Mouse (Mus musculus) intestine, embryonic 16.5 days (tissue): ENCODE results near the gene Cst13. TPM values are rescaled to one million over a fixed set of nuclear protein-coding genes. Genes with fewer than 3 reads are reported as not detected.
"Not testable (repeated sequence)": the region's sequence is repeated elsewhere in the genome, so short reads cannot be mapped to it uniquely, and the experiment has no call there.

ENCODE experiments used
- ATAC-seq: fragments of 200-750 bp; cut with Nextera tagmentation; 2 replicates; pipeline ENCODE4 v1.8.0; 2017; ENCODE audit warnings: moderate TSS enrichment, moderate library complexity
- H3K27ac ChIP-seq: fragments of 300-500 bp; sonication (generic); 2 replicates; pipeline ENCODE4 v1.5.1; 2014; ENCODE audit warnings: mild to moderate bottlenecking, low read length
- H3K27me3 ChIP-seq: fragments of 300-500 bp; sonication (generic); replicated peaks from 2 replicates; pipeline ENCODE4 v1.6.1; 2014; ENCODE audit warnings: low read length, control low read depth, mixed read lengths; ENCODE audit not compliant: control insufficient read depth, insufficient read depth
- H3K36me3 ChIP-seq: fragments of 300-500 bp; sonication (generic); 2 replicates; pipeline ENCODE4 v1.6.1; 2014; ENCODE audit warnings: low read length, control low read depth; ENCODE audit not compliant: control insufficient read depth, insufficient read depth
- H3K4me1 ChIP-seq: fragments of 300-500 bp; sonication (generic); 2 replicates; pipeline ENCODE4 v1.6.1; 2014; ENCODE audit warnings: low read length, control low read depth, mixed read lengths; ENCODE audit not compliant: control insufficient read depth, insufficient read depth
- H3K4me2 ChIP-seq: fragments of 300-500 bp; sonication (generic); 2 replicates; pipeline ENCODE4 v1.6.1; 2014; ENCODE audit warnings: low read depth, low read length, control low read depth
- H3K4me3 ChIP-seq: fragments of 300-500 bp; sonication (generic); 2 replicates; pipeline ENCODE4 v1.5.1; 2014; ENCODE audit warnings: mild to moderate bottlenecking, low read length
- H3K9ac ChIP-seq: fragments of 300-500 bp; sonication (generic); 2 replicates; pipeline ENCODE4 v1.6.1; 2014; ENCODE audit warnings: low read depth, low read length
- H3K9me3 ChIP-seq: fragments of 300-500 bp; sonication (generic); 2 replicates; pipeline ENCODE4 v1.6.1; 2016; ENCODE audit warnings: low read length, control low read depth; ENCODE audit not compliant: control insufficient read depth
- WGBS: fragments of 180-500 bp; shearing (Covaris S2); extraction: QIAGEN DNeasy Blood & Tissue Kit; methylation state at CpG from one replicate; pipeline ENCODE4 v1.1.7; 2014; 5-methylcytosine and 5-hydroxymethylcytosine counted together
- polyA plus RNA-seq: library from polyadenylated mRNA; unstranded; fragments of >200 nt; fragmentation: Nextera tagmentation; extraction: Ambion mirVana; gene quantifications from 2 replicates; pipeline ENCODE4 v1.2.1, GENCODE M21; 2015

Cst13 gene
- not detected in 2 replicates for polyA plus RNA-seq

GRCm38 (mm10) chr2:148819909-148820308 is at the start of gene Cst13:
TSS of gene Cst13 (plus strand) at chr2:148820081.
- Histone ChIP-seq H3K27ac (no peak within 1 kb of the TSS), H3K4me1 (no peaks in the 10 kb centered on the region), H3K4me3 (no peak within 1 kb of the TSS), H3K9ac (no peak within 1 kb of the TSS), H3K36me3 (no peaks in the 10 kb centered on the region), H3K9me3 (no peaks in the 10 kb centered on the region), H3K27me3 (no peaks in the 10 kb centered on the region), H3K4me2 (no peak within 1 kb of the TSS)
- no peak for ATAC-seq

- H3K4me1 ChIP-seq, H3K4me2 ChIP-seq, ATAC-seq, H3K27ac ChIP-seq, H3K36me3 ChIP-seq, H3K9ac ChIP-seq, H3K9me3 ChIP-seq, H3K27me3 ChIP-seq, H3K4me3 ChIP-seq: not testable (repeated sequence)
- WGBS, result 84% methylated on average over 4 of the region's 4 CpGs
These were observed 48.5 kb upstream of the Cst13 start, which contains the start of gene Cst11 for GRCm38 (mm10) chr2:148771397-148771796. TSS of gene Cst11 (minus strand) at chr2:148771497.

GRCm38 (mm10) chr2:148781709-148782108 is 38.2 kb upstream of the Cst13 start, which contains the start of gene 8030411F24Rik:
TSS of gene 8030411F24Rik (plus strand) at chr2:148782009.
- Histone ChIP-seq H3K9me3 (no peaks in the 10 kb centered on the region), H3K9ac (no peak within 1 kb of the TSS), H3K27me3 (no peaks in the 10 kb centered on the region), H3K4me2 (no peak within 1 kb of the TSS), H3K36me3 (no peaks in the 10 kb centered on the region), H3K4me3 (no peak within 1 kb of the TSS), H3K4me1 (no peaks in the 10 kb centered on the region), H3K27ac (no peak within 1 kb of the TSS)
- 15% methylated on average over 1 of the region's 1 CpGs for WGBS
- ATAC-seq, result no peak

GRCm38 (mm10) chr2:148789142-148789541 is 30.7 kb upstream of the Cst13 start, which contains the start of gene Cst12:
TSS of gene Cst12 (plus strand) at chr2:148789361.
- H3K36me3 ChIP-seq, result no peaks in the 10 kb centered on the region
- no peaks in the 10 kb centered on the region for H3K9me3 ChIP-seq
- no peak for ATAC-seq
- no peaks in the 10 kb centered on the region for H3K27me3 ChIP-seq
- no peak within 1 kb of the TSS for H3K27ac ChIP-seq
- no peak within 1 kb of the TSS for H3K9ac ChIP-seq
- 92% methylated on average over 6 of the region's 6 CpGs for WGBS
- no peak within 1 kb of the TSS for H3K4me3 ChIP-seq
- H3K4me1 ChIP-seq, result no peaks in the 10 kb centered on the region
- H3K4me2 ChIP-seq, result no peak within 1 kb of the TSS

GRCm38 (mm10) chr2:148798485-148798884 is 21.4 kb upstream of the Cst13 start, which contains the start of gene Cst8:
TSS of gene Cst8 (plus strand) at chr2:148798785.
- no peak for ATAC-seq
- Histone ChIP-seq H3K27ac (no peak within 1 kb of the TSS), H3K9me3 (no peaks in the 10 kb centered on the region), H3K4me2 (no peak within 1 kb of the TSS), H3K9ac (no peak within 1 kb of the TSS), H3K4me1 (no peaks in the 10 kb centered on the region), H3K27me3 (no peaks in the 10 kb centered on the region), H3K36me3 (no peaks in the 10 kb centered on the region), H3K4me3 (no peak within 1 kb of the TSS)
- 91% methylated on average over 1 of the region's 1 CpGs for WGBS

GRCm38 (mm10) chr2:148801491-148801921 is 18.4 kb upstream of the Cst13 start:
- Histone ChIP-seq H3K4me1 (no peaks in the 10 kb centered on the region), H3K27me3 (no peaks in the 10 kb centered on the region), H3K36me3 (no peaks in the 10 kb centered on the region), H3K4me2 (no peak overlapping the region), H3K4me3 (no peak overlapping the region), H3K9me3 (no peaks in the 10 kb centered on the region), H3K9ac (no peak overlapping the region), H3K27ac (no peak overlapping the region)
- ATAC-seq, result no peak
- WGBS, result 38% methylated on average over 3 of the region's 3 CpGs

GRCm38 (mm10) chr2:148806696-148807095 is 13.2 kb upstream of the Cst13 start:
- no peak overlapping the region for H3K4me3 ChIP-seq
- H3K9ac ChIP-seq, result no peak overlapping the region
- 46% methylated on average over 6 of the region's 6 CpGs for WGBS
- ATAC-seq, result no peak
- no peak overlapping the region for H3K4me2 ChIP-seq
- H3K9me3 ChIP-seq, result no peaks in the 10 kb centered on the region
- H3K27ac ChIP-seq, result no peak overlapping the region
- no peaks in the 10 kb centered on the region for H3K27me3 ChIP-seq
- H3K4me1 ChIP-seq, result no peaks in the 10 kb centered on the region
- H3K36me3 ChIP-seq, result no peaks in the 10 kb centered on the region

- ATAC-seq, result no peak
- Histone ChIP-seq H3K36me3 (no peaks in the 10 kb centered on the region), H3K27ac (no peak overlapping the region), H3K27me3 (0 out of 2 replicates have a peak, but pooled peaks cover 4% of the 10 kb centered on the region), H3K4me1 (no peaks in the 10 kb centered on the region), H3K9ac (no peak overlapping the region), H3K4me2 (no peak overlapping the region), H3K9me3 (no peaks in the 10 kb centered on the region), H3K4me3 (no peak overlapping the region)
- 26% methylated on average over 1 of the region's 1 CpGs for WGBS
These were observed 6.1 kb downstream of the Cst13 start for GRCm38 (mm10) chr2:148825986-148826385.

- no peaks in the 10 kb centered on the region for H3K36me3 ChIP-seq
- 42% methylated on average over 4 of the region's 4 CpGs for WGBS
- no peak for ATAC-seq
These were observed 15.0 kb downstream of the Cst13 start, which contains the start of gene Cst9 for GRCm38 (mm10) chr2:148834912-148835311. TSS of gene Cst9 (plus strand) at chr2:148835147.

More at GRCm38 (mm10) chr2:148834912-148835311, 15.0 kb downstream of the Cst13 start, which contains the start of gene Cst9:
- no peak within 1 kb of the TSS for H3K4me2 ChIP-seq
- peaks cover 13% of the 10 kb centered on the region for H3K27me3 ChIP-seq
- H3K9ac ChIP-seq, result no peak within 1 kb of the TSS
- no peaks in the 10 kb centered on the region for H3K9me3 ChIP-seq
- no peaks in the 10 kb centered on the region for H3K4me1 ChIP-seq
- no peak within 1 kb of the TSS for H3K4me3 ChIP-seq
- H3K27ac ChIP-seq, result no peak within 1 kb of the TSS
